Mouse (Mus musculus) intestine, embryonic 14.5 days (tissue): ENCODE data around the gene Poc1a. TPM values are rescaled to one million over a fixed set of nuclear protein-coding genes. Genes with fewer than 3 reads are reported as not detected.
A peak's percentile ranks its signal among the peaks of the same experiment; 100 is the strongest.

Experiments used
- ATAC-seq: fragments of 200-750 bp; cut with Nextera tagmentation; replicated peaks from 2 replicates; pipeline ENCODE4 v1.8.0; 2017; ENCODE audit warnings: low read depth, moderate number of reproducible peaks, moderate TSS enrichment, moderate library complexity; ENCODE audit not compliant: low FRiP score, low TSS enrichment
- DNase-seq: peaks from one replicate; pipeline ENCODE4 v3.0.0-alpha.2; 2018; ENCODE audit warnings: low spot score
- H3K27ac ChIP-seq: fragments of 300-500 bp; sonication (generic); 2 replicates; pipeline ENCODE4 v1.5.1; 2014; ENCODE audit warnings: low read depth, mild to moderate bottlenecking, control low read depth
- H3K27me3 ChIP-seq: fragments of 300-500 bp; sonication (generic); replicated peaks from 2 replicates; pipeline ENCODE4 v1.6.1; 2014; ENCODE audit warnings: low read length, control low read depth; ENCODE audit not compliant: control insufficient read depth, insufficient read depth
- H3K36me3 ChIP-seq: fragments of 300-500 bp; sonication (generic); 2 replicates; pipeline ENCODE4 v1.6.1; 2014; ENCODE audit warnings: low read length, control low read depth; ENCODE audit not compliant: control insufficient read depth, insufficient read depth
- H3K4me1 ChIP-seq: fragments of 300-500 bp; sonication (generic); replicated peaks from 2 replicates; pipeline ENCODE4 v1.6.1; 2014; ENCODE audit warnings: low read length, control low read depth, mixed read lengths; ENCODE audit not compliant: control insufficient read depth, insufficient read depth
- H3K4me2 ChIP-seq: fragments of 300-500 bp; sonication (generic); 2 replicates; pipeline ENCODE4 v1.6.1; 2014; ENCODE audit warnings: low read length
- H3K4me3 ChIP-seq: fragments of 300-500 bp; sonication (generic); 2 replicates; pipeline ENCODE4 v1.5.1; 2014; ENCODE audit warnings: low read depth, low read length, control low read depth, mixed read lengths
- H3K9ac ChIP-seq: fragments of 300-500 bp; sonication (generic); 2 replicates; pipeline ENCODE4 v1.6.1; 2014; ENCODE audit warnings: mild to moderate bottlenecking, low read length
- H3K9me3 ChIP-seq: fragments of 300-500 bp; sonication (generic); 2 replicates; pipeline ENCODE4 v1.6.1; 2016; ENCODE audit warnings: low read length, control low read depth; ENCODE audit not compliant: control insufficient read depth
- WGBS: fragments of 180-500 bp; shearing (Covaris S2); extraction: QIAGEN DNeasy Blood & Tissue Kit; methylation state at CpG from one replicate; pipeline ENCODE4 v1.1.7; 2014; 5-methylcytosine and 5-hydroxymethylcytosine counted together
- polyA plus RNA-seq: library from polyadenylated mRNA; unstranded; fragments of >200 nt; fragmentation: Nextera tagmentation; extraction: Ambion mirVana; gene quantifications from 2 replicates; pipeline ENCODE4 v1.2.1, GENCODE M21; 2014

Poc1a gene
- polyA plus RNA-seq, 1 experiment from 2014 or later: 29.1 TPM

GRCm38 (mm10) chr9:106339730-106340129 lies 58.9 kb downstream of the Poc1a start:
- Histone ChIP-seq H3K27me3 (no peaks in the 10 kb centered on the region), H3K4me1 (peaks cover 45% of the 10 kb centered on the region), H3K9me3 (no peaks in the 10 kb centered on the region), H3K9ac (no peak overlapping the region), H3K36me3 (no peaks in the 10 kb centered on the region), H3K27ac (peak overlapping the region; percentile 80; the same call in 1 of the 2 replicates), H3K4me3 (no peak overlapping the region), H3K4me2 (no peak overlapping the region)
- ATAC-seq (no peak), DNase-seq (no peak)
- 89% methylated on average over 4 of the region's 4 CpGs for WGBS

- ATAC-seq: no peak
- H3K4me2 ChIP-seq: peak overlapping the region; percentile 15; the same call in 1 of the 2 replicates
- H3K9me3 ChIP-seq: no peaks in the 10 kb centered on the region
- H3K27ac ChIP-seq: peak overlapping the region; percentile 80
- no peak overlapping the region for H3K4me3 ChIP-seq
- 0 out of 2 replicates have a peak overlapping the region, but pooled peaks have one; percentile 16 for H3K9ac ChIP-seq
- peaks cover 55% of the 10 kb centered on the region for H3K4me1 ChIP-seq
- no peaks in the 10 kb centered on the region for H3K27me3 ChIP-seq
- no peaks in the 10 kb centered on the region for H3K36me3 ChIP-seq
- 40% methylated on average over 13 of the region's 13 CpGs for WGBS
- no peak for DNase-seq
These were observed 59.8 kb downstream of the Poc1a start for GRCm38 (mm10) chr9:106340501-106341312.

- H3K9ac ChIP-seq: 0 out of 2 replicates have a peak overlapping the region, but pooled peaks have one; percentile 16
- DNase-seq: no peak
- 46% methylated on average over 3 of the region's 3 CpGs for WGBS
- no peaks in the 10 kb centered on the region for H3K36me3 ChIP-seq
- H3K27ac ChIP-seq: peak overlapping the region; percentile 80
- no peaks in the 10 kb centered on the region for H3K27me3 ChIP-seq
- H3K9me3 ChIP-seq: no peaks in the 10 kb centered on the region
- no peak overlapping the region for H3K4me3 ChIP-seq
- H3K4me2 ChIP-seq: no peak overlapping the region
- ATAC-seq: no peak
- peaks cover 55% of the 10 kb centered on the region for H3K4me1 ChIP-seq
These were observed 60.4 kb downstream of the Poc1a start for GRCm38 (mm10) chr9:106341313-106341686.

- Histone ChIP-seq H3K27me3 (no peaks in the 10 kb centered on the region), H3K4me1 (peaks cover 55% of the 10 kb centered on the region)
- DNase-seq: no peak
These were observed 61.7 kb downstream of the Poc1a start for GRCm38 (mm10) chr9:106342573-106342972.

GRCm38 (mm10) chr9:106345167-106345566 lies 64.3 kb downstream of the Poc1a start:
- Histone ChIP-seq H3K4me1 (peaks cover 30% of the 10 kb centered on the region), H3K36me3 (no peaks in the 10 kb centered on the region), H3K9ac (no peak overlapping the region), H3K27me3 (no peaks in the 10 kb centered on the region), H3K4me2 (no peak overlapping the region), H3K9me3 (no peaks in the 10 kb centered on the region), H3K27ac (no peak overlapping the region), H3K4me3 (no peak overlapping the region)
- ATAC-seq (no peak), DNase-seq (no peak)
- 43% methylated on average over 6 of the region's 6 CpGs for WGBS

More at GRCm38 (mm10) chr9:106342573-106342972, 61.7 kb downstream of the Poc1a start:
- 91% methylated on average over 9 of the region's 9 CpGs for WGBS
- no peak overlapping the region for H3K4me2 ChIP-seq
- no peaks in the 10 kb centered on the region for H3K9me3 ChIP-seq
- no peak overlapping the region for H3K4me3 ChIP-seq
- no peak overlapping the region for H3K27ac ChIP-seq
- H3K9ac ChIP-seq: no peak overlapping the region
- ATAC-seq: no peak
- no peaks in the 10 kb centered on the region for H3K36me3 ChIP-seq

GRCm38 (mm10) chr9:106345630-106346029 lies 64.8 kb downstream of the Poc1a start:
- Histone ChIP-seq H3K27me3 (no peaks in the 10 kb centered on the region), H3K4me3 (no peak overlapping the region), H3K36me3 (no peaks in the 10 kb centered on the region), H3K4me2 (no peak overlapping the region), H3K9ac (no peak overlapping the region), H3K9me3 (no peaks in the 10 kb centered on the region), H3K27ac (no peak overlapping the region), H3K4me1 (peaks cover 27% of the 10 kb centered on the region)
- no peak for DNase-seq
- 46% methylated on average over 6 of the region's 6 CpGs for WGBS
- no peak for ATAC-seq

- Histone ChIP-seq H3K27me3 (no peaks in the 10 kb centered on the region), H3K27ac (peak overlapping the region; percentile 35; the same call in 1 of the 2 replicates), H3K9me3 (no peaks in the 10 kb centered on the region), H3K4me1 (peaks cover 13% of the 10 kb centered on the region; the same call in 1 of the 2 replicates), H3K4me2 (no peak overlapping the region), H3K36me3 (no peaks in the 10 kb centered on the region), H3K4me3 (no peak overlapping the region), H3K9ac (no peak overlapping the region)
- DNase-seq (no peak), ATAC-seq (no peak)
- WGBS: 49% methylated on average over 10 of the region's 10 CpGs
These were observed 67.4 kb downstream of the Poc1a start for GRCm38 (mm10) chr9:106348281-106348680.

- Histone ChIP-seq H3K36me3 (no peaks in the 10 kb centered on the region), H3K4me1 (peaks cover 13% of the 10 kb centered on the region; the same call in 1 of the 2 replicates), H3K9me3 (no peaks in the 10 kb centered on the region), H3K9ac (no peak overlapping the region), H3K4me2 (no peak overlapping the region), H3K27ac (peak overlapping the region; percentile 24; the same call in 1 of the 2 replicates), H3K27me3 (no peaks in the 10 kb centered on the region), H3K4me3 (no peak overlapping the region)
- 37% methylated on average over 2 of the region's 2 CpGs for WGBS
- DNase-seq (no peak), ATAC-seq (no peak)
These were observed 68.2 kb downstream of the Poc1a start for GRCm38 (mm10) chr9:106349075-106349474.

GRCm38 (mm10) chr9:106351178-106351577 lies 70.3 kb downstream of the Poc1a start:
- Histone ChIP-seq H3K27ac (no peak overlapping the region), H3K27me3 (no peaks in the 10 kb centered on the region), H3K9ac (no peak overlapping the region), H3K4me1 (peaks cover 6% of the 10 kb centered on the region), H3K36me3 (no peaks in the 10 kb centered on the region), H3K4me2 (no peak overlapping the region), H3K9me3 (no peaks in the 10 kb centered on the region), H3K4me3 (no peak overlapping the region)
- no peak for DNase-seq
- no peak for ATAC-seq
- WGBS: 56% methylated on average over 6 of the region's 6 CpGs
